Mouse (Mus musculus): Measurements from ENCODE around the gene Pmvk.

DNA sequence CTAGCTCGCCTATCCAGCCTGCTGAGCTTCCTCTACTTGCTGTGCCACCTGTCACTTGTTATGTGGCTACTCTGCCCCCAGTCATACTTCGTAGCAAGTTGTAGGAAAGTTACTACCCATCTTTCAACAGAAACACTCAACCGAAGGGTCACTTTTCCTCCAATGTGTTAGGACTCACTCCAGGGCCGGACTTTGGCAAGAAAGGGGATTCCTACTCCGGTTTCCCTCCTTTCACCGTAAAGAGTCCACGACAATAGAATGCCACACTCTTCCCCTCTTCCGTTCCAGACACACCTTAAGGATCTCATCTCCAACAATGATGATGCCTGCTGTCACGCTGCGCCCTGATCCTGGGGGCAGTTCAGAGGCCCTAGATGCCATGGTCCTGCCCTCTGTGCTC, 43.5 kb upstream of the Pmvk start:
- TF ChIP-seq CTCF (IDR thresholded peaks at IDR 0.05; ENCODE audit: low read depth): no peak
- TF ChIP-seq EP300 (optimal IDR thresholded peaks at IDR 0.05): no peak
